Mouse (Mus musculus) cortical plate, adult 2 months (tissue): ENCODE measurements at regions not wholly inside any gene's neighbourhood (a gene's known extent, or its start where the extent isn't known, plus 50 kb on each side); places are given as distances from the start of the nearest gene placed in this dataset.

Experiments
- CTCF ChIP-seq: fragments of 200-500 bp; IDR thresholded peaks from 2 replicates; pipeline ENCODE4 v1.5.1; 2011; ENCODE audit warnings: mild to moderate bottlenecking, control low read depth, low read length; ENCODE audit not compliant: insufficient read depth; ENCODE audit errors: extremely low read depth
- POLR2A ChIP-seq: fragments of 200-500 bp; IDR thresholded peaks from 2 replicates; pipeline ENCODE4 v1.6.1; 2011; ENCODE audit warnings: mild to moderate bottlenecking, low read length, control low read depth; ENCODE audit not compliant: insufficient read depth; ENCODE audit errors: extremely low read depth

- TF ChIP-seq CTCF (no peak), POLR2A (no peak)
Observed at GRCm38 (mm10) chr11:112711656-112712055, 70.4 kb upstream of the Sox9 start.
